Mouse (Mus musculus) small intestine, adult 2 months (tissue): ENCODE data around the gene Cyb5d2.

Experiments
- CTCF ChIP-seq: fragments of 200-500 bp; IDR thresholded peaks from 2 replicates; pipeline ENCODE4 v1.5.1; 2012; ENCODE audit warnings: low read depth, mild to moderate bottlenecking, control low read depth, inconsistent platforms, low read length, moderate library complexity, mixed read lengths; ENCODE audit not compliant: insufficient replicate concordance, insufficient read length; ENCODE audit errors: extremely low read depth
- POLR2A ChIP-seq: fragments of 200-500 bp; IDR thresholded peaks from 2 replicates; pipeline ENCODE4 v1.6.1; 2012; ENCODE audit warnings: low read depth, mild to moderate bottlenecking, control low read depth, inconsistent platforms, low read length, moderate library complexity

- TF ChIP-seq POLR2A (no peak), CTCF (no peak)
These were observed 5.2 kb upstream of the Cyb5d2 start for GRCm38 (mm10) chr11:72801182-72801581.
